Mouse (Mus musculus) urinary bladder, postnatal 25 days (tissue): ENCODE measurements around the gene Reep1.
"Not testable (repeated sequence)": the region's sequence is repeated elsewhere in the genome, so short reads cannot be mapped to it uniquely, and the experiment has no call there.

Experiments used
- DNase-seq: peaks from one replicate; pipeline ENCODE4 v3.0.0; 2022; ENCODE audit warnings: low spot score

The Reep1 gene

DNA sequence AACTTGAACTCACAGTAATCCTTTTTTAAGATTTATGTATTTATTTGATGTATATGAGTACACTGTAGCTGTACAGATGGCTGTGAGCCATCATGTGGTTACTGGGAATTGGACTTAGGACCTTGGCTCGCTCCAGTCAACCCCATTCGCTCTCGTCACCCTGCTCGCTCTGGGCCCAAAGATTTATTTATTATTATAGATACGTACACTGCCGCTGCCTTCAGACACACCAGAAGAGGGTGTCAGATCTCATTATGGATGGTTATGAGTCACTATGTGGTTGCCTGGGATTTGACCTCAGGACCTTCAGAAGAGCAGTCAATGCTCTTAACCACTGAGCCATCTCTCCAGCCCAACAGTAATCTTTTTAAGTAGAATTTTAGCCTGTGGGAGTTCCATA lies 139.5 kb downstream of the Reep1 start:
- not testable (repeated sequence) for DNase-seq
